Mouse (Mus musculus): ENCODE measurements around the gene Eml2.

Gene Eml2

DNA sequence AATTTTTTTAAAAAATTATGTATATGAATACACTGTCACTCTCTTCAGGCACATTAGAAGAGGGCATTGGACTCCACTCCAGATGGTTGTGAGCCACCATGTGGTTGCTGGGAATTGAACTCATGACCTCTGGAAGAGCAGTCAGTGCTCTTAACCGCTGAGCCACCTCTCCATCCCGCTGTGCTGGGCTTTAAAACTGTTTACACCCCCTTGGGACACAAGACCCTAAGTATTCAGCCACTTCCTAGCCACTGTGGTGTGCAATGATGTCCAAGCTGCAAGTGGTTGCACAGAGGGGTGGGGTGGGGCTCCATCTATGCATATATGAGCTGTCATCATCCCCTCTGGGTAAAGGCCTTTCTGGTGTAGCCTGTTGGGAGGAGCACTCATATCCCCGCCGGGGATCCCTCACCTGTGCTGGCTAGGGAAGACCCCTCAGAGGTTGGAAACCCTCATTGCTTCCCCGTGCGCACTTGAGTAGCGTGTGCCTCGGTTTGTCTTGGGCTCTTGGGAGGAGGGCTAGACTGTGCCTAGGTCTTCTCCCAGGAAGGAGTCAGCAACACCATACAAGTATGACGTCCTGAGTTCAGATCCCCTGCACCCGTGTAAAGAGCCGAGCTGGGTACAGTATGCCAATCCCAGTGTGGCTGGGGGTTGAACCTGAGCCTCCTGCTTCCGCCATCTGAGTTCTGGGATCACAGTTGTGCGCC is 32.1 kb downstream of the Eml2 start:
- DNase-seq: no peak

DNA sequence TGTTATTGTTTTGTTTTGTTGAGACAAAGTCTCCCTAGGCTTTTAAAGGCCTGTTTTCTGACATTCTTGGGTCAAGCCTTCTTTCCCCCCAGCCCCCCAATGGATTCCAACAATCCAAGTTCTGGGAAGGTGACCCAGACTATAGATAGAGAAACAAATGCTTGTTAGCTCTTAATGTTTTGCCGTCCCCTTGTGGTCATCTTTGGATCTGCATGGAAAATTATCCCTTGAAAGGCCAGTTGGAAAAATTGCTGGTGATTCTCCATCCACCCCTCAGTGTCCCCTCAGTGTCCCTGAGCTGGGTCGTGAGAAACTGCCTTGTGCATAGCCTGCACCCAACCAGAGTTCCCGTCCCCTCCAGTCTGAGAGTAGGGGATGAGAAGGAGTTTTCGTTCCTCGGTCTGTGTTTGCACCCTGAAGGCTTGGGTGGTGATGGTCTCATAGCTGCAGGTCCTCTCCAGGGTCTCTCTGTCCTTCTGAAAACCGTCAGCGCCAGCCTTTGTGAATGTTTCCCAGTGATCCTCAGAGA is 32.8 kb downstream of the Eml2 start:
- DNase-seq: no peak

- no peak for DNase-seq
Measured at GRCm38 (mm10) chr7:19209494-19209893, 33.3 kb downstream of the Eml2 start.

DNA sequence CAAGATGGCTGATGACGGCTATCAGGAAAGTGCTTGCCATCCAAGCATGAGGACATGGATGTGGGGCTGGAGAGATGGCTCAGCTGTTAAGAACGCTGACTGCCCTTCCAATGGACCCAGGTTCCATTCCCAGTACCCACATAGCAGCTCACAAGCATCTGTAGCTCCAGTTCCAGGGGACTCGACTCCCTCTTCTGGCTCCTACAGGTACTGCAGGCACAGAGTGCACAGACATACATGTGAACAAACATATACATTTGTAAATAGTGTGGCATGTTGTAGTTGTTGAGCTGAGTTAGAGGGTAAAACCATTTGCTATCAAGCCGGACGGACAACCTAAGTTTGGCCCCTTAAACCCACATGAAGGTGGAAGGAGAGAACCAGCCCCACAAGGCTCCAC is 33.8 kb downstream of the Eml2 start:
- DNase-seq: no peak

DNA sequence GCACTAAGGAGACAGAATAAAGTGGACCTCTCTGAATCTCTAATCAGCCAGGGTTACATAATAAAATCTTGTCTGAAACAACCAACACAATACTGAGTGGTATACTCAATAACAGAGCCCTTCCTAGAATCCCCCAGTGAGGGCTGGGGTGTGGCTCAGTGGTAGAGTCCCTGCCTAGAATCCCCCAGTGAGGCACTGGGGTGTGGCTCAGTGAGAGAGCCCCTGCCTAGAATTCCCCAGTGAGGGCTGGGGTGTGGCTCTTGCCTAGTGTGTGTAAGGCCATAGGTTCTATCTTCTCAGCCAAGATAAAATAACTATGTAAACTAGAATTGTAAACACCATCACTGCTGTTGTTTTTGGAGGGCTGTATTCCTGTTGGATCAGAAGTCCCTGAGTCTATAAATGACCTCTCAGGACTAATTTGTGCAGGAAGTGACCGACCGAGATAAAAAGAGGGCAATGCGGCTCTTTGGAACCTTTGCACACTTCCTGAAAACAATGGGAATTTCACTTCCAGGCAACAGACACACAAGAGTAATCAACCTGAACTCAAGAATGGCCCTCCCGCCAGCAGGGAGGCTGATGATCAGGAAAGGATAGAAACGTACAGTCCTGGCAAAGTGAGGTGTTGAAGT is 34.9 kb downstream of the Eml2 start:
- DNase-seq: no peak

GRCm38 (mm10) chr7:19211996-19212755 is 36.0 kb downstream of the Eml2 start, which contains the start of gene Gpr4:
Gpr4 (plus strand) TSS chr7:19212538.
- no peak for DNase-seq

GRCm38 (mm10) chr7:19213385-19213784 is 37.2 kb downstream of the Eml2 start:
- DNase-seq: no peak

DNA sequence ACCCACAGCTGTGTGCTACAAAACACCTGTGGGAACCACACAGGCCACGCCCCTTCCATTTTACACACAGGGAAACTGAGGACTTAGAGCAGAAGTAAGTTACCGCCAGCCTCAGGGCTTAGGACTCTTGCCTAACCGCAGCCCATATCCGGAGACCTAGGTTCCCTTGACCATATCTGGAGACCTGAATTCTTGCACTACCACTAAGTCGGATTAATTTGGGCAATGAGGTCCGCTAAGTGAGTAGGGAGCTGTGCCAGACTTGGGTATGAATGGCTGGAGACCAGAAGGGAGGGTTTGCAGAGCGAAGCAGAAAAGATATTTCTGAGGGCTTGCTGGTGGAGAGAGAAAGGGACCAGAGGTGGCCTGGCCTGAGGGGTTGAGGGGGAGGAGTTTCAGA is 38.1 kb downstream of the Eml2 start:
- DNase-seq: no peak

DNA sequence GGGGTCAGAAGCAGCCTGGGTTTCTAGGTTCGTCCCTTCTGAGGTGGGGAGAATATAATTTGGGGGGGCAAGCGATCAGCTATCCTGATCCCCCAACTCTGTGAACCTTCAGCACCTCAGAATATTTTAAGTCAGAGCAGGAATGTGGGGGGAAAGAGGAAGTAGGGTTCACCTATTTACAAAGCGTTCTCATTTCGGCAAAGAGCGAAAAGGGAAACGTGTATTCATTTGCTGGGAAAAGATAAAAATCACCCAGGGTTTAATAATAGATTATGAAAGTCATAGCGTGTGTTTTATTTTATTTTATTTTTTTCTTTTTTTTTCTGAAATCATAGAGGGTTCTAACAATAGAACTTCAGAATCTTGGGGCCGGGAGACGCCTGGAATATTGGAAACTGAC is 38.7 kb downstream of the Eml2 start:
- DNase-seq: no peak

DNA sequence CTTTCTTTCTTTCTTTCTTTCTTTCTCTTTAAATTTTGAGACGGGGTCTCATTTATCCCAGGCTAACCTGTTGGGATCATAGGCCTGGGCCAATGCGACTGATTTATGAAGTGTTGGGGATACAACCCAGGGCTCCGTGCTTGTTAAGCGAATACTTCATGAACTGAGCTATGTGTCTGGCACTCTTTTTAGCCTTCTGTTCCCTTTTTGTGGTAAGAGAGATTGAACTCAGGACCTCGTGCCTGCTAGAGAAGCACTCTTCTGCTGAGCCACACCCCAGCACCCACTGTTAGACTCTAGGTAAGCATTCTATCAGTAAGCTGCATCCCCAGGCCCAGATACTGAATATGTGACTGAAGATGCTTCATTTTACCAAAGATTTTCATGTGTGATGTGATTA is 41.3 kb downstream of the Eml2 start:
- DNase-seq: no peak

DNA sequence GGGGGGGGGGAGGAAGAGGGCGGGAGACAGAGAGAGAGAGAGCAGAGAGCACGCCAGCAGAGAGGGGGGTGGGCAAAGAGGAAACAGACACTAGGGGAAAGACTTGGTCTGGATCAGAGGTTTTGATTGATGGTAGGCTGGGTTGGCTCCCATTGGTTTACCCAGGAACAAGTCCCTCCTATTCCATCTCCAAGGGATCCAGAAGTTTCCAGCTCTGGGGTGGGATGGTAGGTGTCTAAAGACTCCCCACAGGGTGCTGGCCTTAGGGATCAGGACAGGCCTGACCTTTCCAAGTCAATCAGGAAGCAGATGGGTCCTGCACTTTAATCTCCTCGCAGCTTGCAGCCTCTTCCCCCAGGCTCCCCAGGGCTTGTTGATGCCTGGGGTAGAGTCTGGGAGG is 41.7 kb downstream of the Eml2 start:
- no peak for DNase-seq

GRCm38 (mm10) chr7:19220061-19220460 is 43.8 kb downstream of the Eml2 start:
- no peak for DNase-seq

DNA sequence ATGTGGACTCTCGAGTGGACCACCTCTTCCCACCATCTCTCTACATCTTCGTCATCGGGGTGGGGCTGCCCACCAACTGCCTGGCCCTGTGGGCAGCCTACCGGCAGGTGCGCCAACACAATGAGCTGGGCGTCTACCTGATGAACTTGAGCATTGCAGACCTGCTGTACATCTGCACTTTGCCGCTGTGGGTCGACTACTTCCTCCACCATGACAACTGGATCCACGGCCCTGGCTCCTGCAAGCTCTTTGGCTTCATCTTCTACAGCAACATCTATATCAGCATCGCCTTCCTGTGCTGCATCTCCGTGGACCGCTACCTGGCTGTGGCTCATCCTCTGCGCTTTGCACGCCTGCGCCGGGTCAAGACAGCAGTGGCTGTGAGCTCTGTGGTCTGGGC is 46.0 kb downstream of the Eml2 start:
- DNase-seq: no peak

DNA sequence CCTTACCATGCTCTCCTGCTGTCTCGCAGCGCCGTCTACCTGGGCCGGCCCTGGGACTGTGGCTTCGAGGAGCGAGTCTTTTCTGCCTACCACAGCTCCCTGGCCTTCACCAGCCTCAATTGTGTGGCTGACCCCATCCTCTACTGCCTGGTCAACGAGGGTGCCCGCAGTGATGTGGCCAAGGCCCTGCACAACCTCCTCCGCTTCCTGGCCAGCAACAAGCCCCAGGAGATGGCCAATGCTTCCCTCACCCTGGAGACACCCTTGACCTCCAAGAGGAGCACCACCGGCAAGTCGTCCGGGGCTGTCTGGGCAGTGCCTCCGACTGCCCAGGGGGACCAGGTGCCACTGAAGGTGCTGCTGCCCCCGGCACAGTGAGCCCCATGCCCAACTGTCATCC is 46.7 kb downstream of the Eml2 start:
- DNase-seq: no peak

GRCm38 (mm10) chr7:19224933-19225332 is 48.7 kb downstream of the Eml2 start:
- no peak for DNase-seq

- DNase-seq: no peak
Measured at GRCm38 (mm10) chr7:19226817-19227797, 50.9 kb downstream of the Eml2 start.

DNA sequence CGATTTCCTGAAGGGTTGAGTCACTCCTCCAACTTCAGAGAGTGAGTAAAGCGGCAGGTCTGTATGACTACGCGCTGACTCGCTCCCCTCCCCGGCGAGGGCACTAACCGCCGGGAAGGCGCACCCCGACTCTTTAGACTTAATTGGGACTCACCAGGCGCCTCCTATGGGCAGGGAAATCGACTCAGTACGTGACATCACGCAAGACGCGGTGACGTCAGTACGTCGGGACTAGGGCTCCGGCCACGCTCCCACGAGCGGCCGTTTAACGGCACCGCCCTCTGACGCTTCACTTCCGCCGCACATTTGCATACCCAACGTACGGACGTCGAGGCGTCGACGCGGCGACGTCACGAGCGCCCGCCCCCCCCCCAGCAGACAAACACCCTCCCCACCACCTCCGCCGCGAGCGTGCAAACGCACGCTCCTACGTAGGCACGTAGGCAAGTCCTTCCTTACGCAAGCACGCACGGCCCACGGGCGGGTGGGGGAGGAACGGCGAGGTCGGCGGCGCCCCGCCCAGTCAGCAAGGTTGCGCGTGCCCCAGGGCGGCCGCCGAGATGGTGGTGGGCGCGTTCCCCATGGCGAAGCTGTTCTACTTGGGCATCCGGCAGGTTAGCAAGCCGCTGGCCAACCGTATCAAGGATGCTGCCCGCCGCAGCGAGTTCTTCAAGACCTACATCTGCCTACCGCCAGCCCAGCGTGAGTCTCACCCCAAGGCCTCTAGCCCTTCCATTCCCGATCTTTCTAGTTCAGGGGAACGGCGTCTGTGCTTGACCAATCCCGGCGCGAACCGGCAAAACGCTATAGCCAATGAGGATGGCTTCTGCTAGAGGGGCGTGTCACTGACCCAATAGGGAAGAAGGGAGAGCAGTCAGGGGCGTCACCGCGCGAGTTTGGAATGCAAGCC is 51.9 kb downstream of the Eml2 start, which contains the start of gene Opa3:
Opa3 (plus strand) TSS at position 452 of the 910 bp plus-strand sequence.
- peak; percentile 99 for DNase-seq

- DNase-seq: no peak
Measured at GRCm38 (mm10) chr7:19228793-19229148, 52.5 kb downstream of the Eml2 start.

DNA sequence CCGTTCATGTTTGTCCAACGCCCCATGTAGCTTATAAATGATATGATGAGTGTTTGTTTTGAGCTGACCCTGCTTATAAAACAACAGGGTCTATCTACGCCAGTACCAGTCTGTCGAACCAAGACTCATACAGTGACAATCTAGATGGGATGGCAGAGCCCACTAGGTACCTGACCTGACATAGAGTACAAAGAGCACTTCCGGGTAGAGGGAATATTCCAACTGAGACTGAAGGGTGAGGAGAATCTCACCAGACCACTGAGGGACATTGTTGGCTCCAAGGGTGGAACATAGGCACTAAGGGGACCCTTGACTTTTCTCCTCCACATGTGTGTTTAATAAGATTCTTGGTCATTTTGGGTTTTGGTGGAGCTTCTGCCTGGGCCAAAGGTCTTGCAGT is 53.2 kb downstream of the Eml2 start:
- DNase-seq: no peak

DNA sequence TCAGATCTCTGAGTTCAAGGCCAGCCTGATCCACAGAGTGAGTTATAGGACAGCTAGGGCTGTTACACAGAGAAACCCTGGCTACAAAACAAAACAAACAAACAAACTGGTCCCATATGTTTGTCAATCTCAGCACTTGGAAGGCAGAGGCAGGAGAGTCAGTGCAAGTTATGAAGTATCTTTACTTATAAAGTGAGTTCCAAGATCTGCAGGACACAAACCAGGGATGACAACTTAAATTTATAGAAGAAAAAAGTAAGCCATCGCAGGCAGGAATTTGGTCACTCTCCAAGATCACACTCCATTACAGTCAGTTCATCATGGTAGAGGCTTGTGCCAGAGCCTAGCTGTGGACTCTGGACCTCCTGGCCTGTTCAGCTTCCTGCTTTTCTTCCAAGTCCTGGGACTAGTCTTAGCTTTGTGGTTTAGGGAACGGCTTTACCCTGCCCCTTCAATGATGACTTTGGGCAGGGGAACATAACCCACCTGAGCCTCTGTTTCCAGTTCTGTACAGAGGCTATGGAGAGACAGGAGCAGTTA is 53.9 kb downstream of the Eml2 start:
- DNase-seq: no peak

DNA sequence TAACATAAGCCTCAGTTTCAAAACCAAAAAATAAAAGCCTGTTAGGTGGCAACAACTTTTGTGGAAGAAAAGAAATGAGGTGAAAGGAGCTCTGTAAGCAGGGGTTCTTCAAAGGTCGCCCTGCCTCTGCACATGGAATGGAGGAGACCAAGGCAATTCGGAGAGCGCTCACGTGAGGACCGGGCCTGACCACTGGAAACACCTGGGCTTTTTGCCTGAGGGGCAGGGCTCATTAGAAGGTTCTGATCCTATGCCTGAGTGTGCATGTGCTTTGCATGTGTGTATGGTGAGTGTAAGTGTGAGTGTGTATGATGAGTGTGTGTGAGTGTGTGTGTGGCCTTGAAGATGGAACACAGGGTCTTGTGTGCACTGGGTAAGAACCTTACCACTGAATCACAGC is 54.7 kb downstream of the Eml2 start:
- DNase-seq: no peak

Measured in right cerebral cortex, postnatal 25 days (tissue).